Mouse (Mus musculus): Measurements from ENCODE around the gene Carmil1. TPM values are rescaled to one million over a fixed set of nuclear protein-coding genes. Genes with fewer than 3 reads are reported as not detected.

Gene Carmil1
- total RNA-seq, 2 experiments from 2014 or later: 49.3 to 52.8 TPM

- DNase-seq (ENCODE audit: low spot score in 2 of 2): no peak
Measured at GRCm38 (mm10) chr13:24260751-24261591, 19.6 kb downstream of the Carmil1 start.

- no peak for DNase-seq (ENCODE audit: low spot score in 2 of 2)
Measured at GRCm38 (mm10) chr13:24257809-24258208, 22.8 kb downstream of the Carmil1 start.

GRCm38 (mm10) chr13:24253989-24254388 is 26.6 kb downstream of the Carmil1 start:
- DNase-seq (ENCODE audit: low spot score in 2 of 2): peak in 1 of 2 experiments; percentile 63

- DNase-seq (ENCODE audit: low spot score in 2 of 2): no peak
Measured at GRCm38 (mm10) chr13:24253551-24253950, 27.0 kb downstream of the Carmil1 start.

GRCm38 (mm10) chr13:24251236-24251635 is 29.4 kb downstream of the Carmil1 start:
- no peak for DNase-seq (ENCODE audit: low spot score in 2 of 2)

GRCm38 (mm10) chr13:24247928-24248327 is 32.7 kb downstream of the Carmil1 start:
- no peak for DNase-seq (ENCODE audit: low spot score in 2 of 2)

GRCm38 (mm10) chr13:24247441-24247840 is 33.2 kb downstream of the Carmil1 start:
- no peak for DNase-seq (ENCODE audit: low spot score in 2 of 2)

- no peak for DNase-seq (ENCODE audit: low spot score in 2 of 2)
Measured at GRCm38 (mm10) chr13:24246266-24246665, 34.3 kb downstream of the Carmil1 start.

GRCm38 (mm10) chr13:24244613-24245012 is 36.0 kb downstream of the Carmil1 start:
- DNase-seq (ENCODE audit: low spot score in 2 of 2): no peak

GRCm38 (mm10) chr13:24243964-24244363 is 36.6 kb downstream of the Carmil1 start:
- DNase-seq (ENCODE audit: low spot score in 2 of 2): no peak

GRCm38 (mm10) chr13:24242429-24243106 is 38.0 kb downstream of the Carmil1 start:
- DNase-seq (ENCODE audit: low spot score in 2 of 2): no peak

GRCm38 (mm10) chr13:24241201-24241600 is 39.4 kb downstream of the Carmil1 start:
- DNase-seq (ENCODE audit: low spot score in 2 of 2): no peak

- DNase-seq (ENCODE audit: low spot score in 2 of 2): no peak
Measured at GRCm38 (mm10) chr13:24240430-24240829, 40.2 kb downstream of the Carmil1 start.

GRCm38 (mm10) chr13:24238456-24239120 is 42.0 kb downstream of the Carmil1 start:
- DNase-seq (ENCODE audit: low spot score in 2 of 2): peak; percentile 45 to 70

- DNase-seq (ENCODE audit: low spot score in 2 of 2): peak in 1 of 2 experiments; percentile 69
Measured at GRCm38 (mm10) chr13:24236736-24237135, 43.9 kb downstream of the Carmil1 start.

GRCm38 (mm10) chr13:24232750-24233149 is 47.8 kb downstream of the Carmil1 start:
- DNase-seq (ENCODE audit: low spot score in 2 of 2): no peak

- DNase-seq (ENCODE audit: low spot score in 2 of 2): no peak
Measured at GRCm38 (mm10) chr13:24231746-24232483, 48.7 kb downstream of the Carmil1 start.

GRCm38 (mm10) chr13:24231146-24231545 is 49.4 kb downstream of the Carmil1 start:
- DNase-seq (ENCODE audit: low spot score in 2 of 2): no peak

GRCm38 (mm10) chr13:24230541-24231095 is 50.0 kb downstream of the Carmil1 start:
- DNase-seq (ENCODE audit: low spot score in 2 of 2): no peak

GRCm38 (mm10) chr13:24223425-24224201 is 57.0 kb downstream of the Carmil1 start:
- peak in 1 of 2 experiments; percentile 31 for DNase-seq (ENCODE audit: low spot score in 2 of 2)

Measured in layer of hippocampus, postnatal 14 days (tissue).